Mouse (Mus musculus) E14TG2a.4 (cell line): ENCODE results near the gene Cct4.

Experiments
- H3K27me3 ChIP-seq: 2 replicates; pipeline ENCODE4 v1.6.1; 2014; ENCODE audit warnings: low read length, control low read depth; ENCODE audit not compliant: insufficient read depth
- H3K36me3 ChIP-seq: 2 replicates; pipeline ENCODE4 v1.6.1; 2014; ENCODE audit warnings: low read length, control low read depth; ENCODE audit not compliant: insufficient read depth
- H3K4me1 ChIP-seq: replicated peaks from 2 replicates; pipeline ENCODE4 v1.6.1; 2014; ENCODE audit warnings: low read depth, low read length, control low read depth
- H3K4me3 ChIP-seq: replicated peaks from 2 replicates; pipeline ENCODE4 v1.5.1; 2014; ENCODE audit warnings: mild to moderate bottlenecking, low read length
- H3K9me3 ChIP-seq: 2 replicates; pipeline ENCODE4 v1.6.1; 2014; ENCODE audit warnings: low read length, control low read depth
- CTCF ChIP-seq: conservative IDR thresholded peaks from 2 replicates; pipeline ENCODE4 v1.5.1; 2014; ENCODE audit warnings: low read length
- NANOG ChIP-seq: IDR thresholded peaks from 2 replicates; pipeline ENCODE4 v1.6.1; 2014; ENCODE audit warnings: borderline replicate concordance, low read length, mixed read lengths
- POU5F1 ChIP-seq: IDR thresholded peaks from 2 replicates; pipeline ENCODE4 v1.6.1; 2014; ENCODE audit warnings: low read length, borderline replicate concordance

Cct4 gene

GRCm38 (mm10) chr11:22990393-22991126 lies at the start of gene Cct4:
TSS of gene Cct4 (plus strand) at chr11:22990519.
- no peak for TF ChIP-seq NANOG
- no peak for TF ChIP-seq CTCF
- TF ChIP-seq POU5F1, result no peak
- H3K4me1 ChIP-seq, result peaks cover 29% of the 10 kb centered on the region
- peak within 1 kb of the TSS; percentile 95 for H3K4me3 ChIP-seq
- no peaks in the 10 kb centered on the region for H3K27me3 ChIP-seq
- no peaks in the 10 kb centered on the region for H3K9me3 ChIP-seq
- peaks cover 43% of the 10 kb centered on the region for H3K36me3 ChIP-seq

- Histone ChIP-seq H3K9me3 (no peaks in the 10 kb centered on the region), H3K27me3 (no peaks in the 10 kb centered on the region), H3K4me3 (no peak overlapping the region; the same call in 1 of the 2 replicates), H3K4me1 (peaks cover 64% of the 10 kb centered on the region), H3K36me3 (peaks cover 9% of the 10 kb centered on the region; the same call in 1 of the 2 replicates)
- TF ChIP-seq POU5F1 (no peak), CTCF (no peak)
These were observed 41.2 kb upstream of the Cct4 start for GRCm38 (mm10) chr11:22949101-22949500.

- TF ChIP-seq POU5F1, result no peak
- peak; percentile 52 for TF ChIP-seq CTCF
- no peak for TF ChIP-seq NANOG
- H3K27me3 ChIP-seq, result no peaks in the 10 kb centered on the region
- H3K4me1 ChIP-seq, result peaks cover 56% of the 10 kb centered on the region
- H3K36me3 ChIP-seq, result peaks cover 12% of the 10 kb centered on the region
- H3K9me3 ChIP-seq, result no peaks in the 10 kb centered on the region
- H3K4me3 ChIP-seq, result no peak overlapping the region
These were observed 40.2 kb upstream of the Cct4 start for GRCm38 (mm10) chr11:22950131-22950530.

GRCm38 (mm10) chr11:22952668-22953067 lies 37.7 kb upstream of the Cct4 start:
- TF ChIP-seq POU5F1 (no peak), NANOG (no peak), CTCF (no peak)
- no peaks in the 10 kb centered on the region for H3K27me3 ChIP-seq
- H3K4me3 ChIP-seq, result no peak overlapping the region
- no peaks in the 10 kb centered on the region for H3K9me3 ChIP-seq
- H3K4me1 ChIP-seq, result peaks cover 41% of the 10 kb centered on the region
- H3K36me3 ChIP-seq, result peaks cover 22% of the 10 kb centered on the region

GRCm38 (mm10) chr11:22956346-22956745 lies 34.0 kb upstream of the Cct4 start:
- Histone ChIP-seq H3K4me1 (peaks cover 21% of the 10 kb centered on the region), H3K36me3 (peaks cover 22% of the 10 kb centered on the region), H3K4me3 (no peak overlapping the region), H3K9me3 (no peaks in the 10 kb centered on the region), H3K27me3 (no peaks in the 10 kb centered on the region)
- TF ChIP-seq POU5F1 (no peak), CTCF (no peak), NANOG (no peak)

- Histone ChIP-seq H3K9me3 (no peaks in the 10 kb centered on the region), H3K4me3 (peak overlapping the region; percentile 54), H3K27me3 (no peaks in the 10 kb centered on the region), H3K4me1 (peaks cover 23% of the 10 kb centered on the region), H3K36me3 (peaks cover 21% of the 10 kb centered on the region)
- TF ChIP-seq NANOG, result no peak
- no peak for TF ChIP-seq POU5F1
- peak; percentile 41 for TF ChIP-seq CTCF
These were observed 33.5 kb upstream of the Cct4 start for GRCm38 (mm10) chr11:22956830-22957229.

GRCm38 (mm10) chr11:22957791-22958374 lies 32.4 kb upstream of the Cct4 start:
- no peak for TF ChIP-seq POU5F1
- peak; percentile 51 for TF ChIP-seq CTCF
- Histone ChIP-seq H3K4me3 (no peak overlapping the region), H3K36me3 (peaks cover 16% of the 10 kb centered on the region), H3K9me3 (no peaks in the 10 kb centered on the region), H3K4me1 (peaks cover 23% of the 10 kb centered on the region), H3K27me3 (no peaks in the 10 kb centered on the region)

GRCm38 (mm10) chr11:22962101-22962500 lies 28.2 kb upstream of the Cct4 start:
- Histone ChIP-seq H3K4me3 (no peak overlapping the region), H3K27me3 (no peaks in the 10 kb centered on the region), H3K9me3 (peaks cover 7% of the 10 kb centered on the region), H3K36me3 (peaks cover 7% of the 10 kb centered on the region; the same call in 1 of the 2 replicates), H3K4me1 (peaks cover 18% of the 10 kb centered on the region)
- no peak for TF ChIP-seq NANOG
- TF ChIP-seq POU5F1, result no peak
- TF ChIP-seq CTCF, result no peak

- H3K27me3 ChIP-seq, result no peaks in the 10 kb centered on the region
- H3K36me3 ChIP-seq, result peaks cover 13% of the 10 kb centered on the region; the same call in 1 of the 2 replicates
- H3K9me3 ChIP-seq, result peaks cover 28% of the 10 kb centered on the region
- no peak for TF ChIP-seq NANOG
- TF ChIP-seq CTCF, result no peak
- no peak for TF ChIP-seq POU5F1
- H3K4me3 ChIP-seq, result no peak overlapping the region
- H3K4me1 ChIP-seq, result peaks cover 17% of the 10 kb centered on the region
These were observed 25.9 kb upstream of the Cct4 start for GRCm38 (mm10) chr11:22964401-22964800.
